Mouse (Mus musculus) heart, embryonic 12.5 days (tissue): ENCODE data around the gene Gm20388. TPM values are rescaled to one million over a fixed set of nuclear protein-coding genes. Genes with fewer than 3 reads are reported as not detected.
A peak's percentile ranks its signal among the peaks of the same experiment; 100 is the strongest.

ENCODE experiments used
- ATAC-seq: fragments of 200-750 bp; cut with Nextera tagmentation; 2 replicates; pipeline ENCODE4 v1.8.0; 2017; ENCODE audit warnings: moderate TSS enrichment, moderate library complexity; ENCODE audit not compliant: insufficient number of reproducible peaks, low FRiP score
- H3K27ac ChIP-seq: fragments of 300-500 bp; sonication (generic); 2 replicates; pipeline ENCODE4 v1.5.1; 2016; ENCODE audit warnings: mild to moderate bottlenecking, moderate library complexity; ENCODE audit not compliant: poor library complexity, severe bottlenecking
- H3K27me3 ChIP-seq: fragments of 300-500 bp; sonication (generic); replicated peaks from 2 replicates; pipeline ENCODE4 v1.6.1; 2016; ENCODE audit warnings: mild to moderate bottlenecking, moderate library complexity
- H3K36me3 ChIP-seq: fragments of 300-500 bp; sonication (generic); 2 replicates; pipeline ENCODE4 v1.6.1; 2016; ENCODE audit warnings: mild to moderate bottlenecking, moderate library complexity
- H3K4me1 ChIP-seq: fragments of 300-500 bp; sonication (generic); replicated peaks from 2 replicates; pipeline ENCODE4 v1.6.1; 2016; ENCODE audit warnings: mild to moderate bottlenecking
- H3K4me2 ChIP-seq: fragments of 300-500 bp; sonication (generic); 2 replicates; pipeline ENCODE4 v1.6.1; 2016; ENCODE audit warnings: mild to moderate bottlenecking, moderate library complexity
- H3K4me3 ChIP-seq: fragments of 300-500 bp; sonication (generic); 2 replicates; pipeline ENCODE4 v1.5.1; 2016; ENCODE audit warnings: mild to moderate bottlenecking
- H3K9ac ChIP-seq: fragments of 300-500 bp; sonication (generic); 2 replicates; pipeline ENCODE4 v1.6.1; 2016; ENCODE audit warnings: mild to moderate bottlenecking, moderate library complexity
- H3K9me3 ChIP-seq: fragments of 300-500 bp; sonication (generic); replicated peaks from 2 replicates; pipeline ENCODE4 v1.6.1; 2016; ENCODE audit warnings: mild to moderate bottlenecking, moderate library complexity
- WGBS: fragments of 180-500 bp; shearing (Covaris S2); methylation state at CpG from one replicate; pipeline ENCODE4 v1.1.7; 2016; 5-methylcytosine and 5-hydroxymethylcytosine counted together
- polyA plus RNA-seq: library from polyadenylated mRNA; unstranded; fragments of >200 nt; fragmentation: Nextera tagmentation; extraction: Ambion mirVana; gene quantifications from 2 replicates; pipeline ENCODE4 v1.2.1, GENCODE M21; 2016

Gm20388 gene
- polyA plus RNA-seq, 1 experiment from 2014 or later: not detected

- Histone ChIP-seq H3K36me3 (no peaks in the 10 kb centered on the region), H3K4me2 (no peak overlapping the region), H3K27ac (no peak overlapping the region), H3K9ac (no peak overlapping the region), H3K9me3 (no peaks in the 10 kb centered on the region), H3K27me3 (no peaks in the 10 kb centered on the region), H3K4me3 (no peak overlapping the region), H3K4me1 (peaks cover 23% of the 10 kb centered on the region)
- 64% methylated on average over 15 of the region's 15 CpGs for WGBS
- no peak for ATAC-seq
Observed at GRCm38 (mm10) chr8:122118536-122118935, 2207.9 kb downstream of the Gm20388 start.

GRCm38 (mm10) chr8:122124326-122124725, 2213.7 kb downstream of the Gm20388 start:
- Histone ChIP-seq H3K36me3 (no peaks in the 10 kb centered on the region), H3K4me3 (no peak overlapping the region), H3K27ac (no peak overlapping the region), H3K4me2 (no peak overlapping the region), H3K9me3 (peaks cover 4% of the 10 kb centered on the region; the same call in 1 of the 2 replicates), H3K4me1 (peaks cover 34% of the 10 kb centered on the region), H3K9ac (no peak overlapping the region), H3K27me3 (no peaks in the 10 kb centered on the region)
- WGBS: 78% methylated on average over 3 of the region's 3 CpGs
- no peak for ATAC-seq

- Histone ChIP-seq H3K4me3 (no peak overlapping the region), H3K4me1 (peaks cover 33% of the 10 kb centered on the region), H3K9me3 (peaks cover 4% of the 10 kb centered on the region; the same call in 1 of the 2 replicates), H3K27ac (peak overlapping the region; percentile 52), H3K36me3 (no peaks in the 10 kb centered on the region), H3K9ac (no peak overlapping the region), H3K27me3 (peaks cover 9% of the 10 kb centered on the region; the same call in 1 of the 2 replicates), H3K4me2 (no peak overlapping the region)
- peak; percentile 75 for ATAC-seq
- 11% methylated on average over 8 of the region's 8 CpGs for WGBS
Observed at GRCm38 (mm10) chr8:122126659-122127058, 2216.0 kb downstream of the Gm20388 start.

DNA sequence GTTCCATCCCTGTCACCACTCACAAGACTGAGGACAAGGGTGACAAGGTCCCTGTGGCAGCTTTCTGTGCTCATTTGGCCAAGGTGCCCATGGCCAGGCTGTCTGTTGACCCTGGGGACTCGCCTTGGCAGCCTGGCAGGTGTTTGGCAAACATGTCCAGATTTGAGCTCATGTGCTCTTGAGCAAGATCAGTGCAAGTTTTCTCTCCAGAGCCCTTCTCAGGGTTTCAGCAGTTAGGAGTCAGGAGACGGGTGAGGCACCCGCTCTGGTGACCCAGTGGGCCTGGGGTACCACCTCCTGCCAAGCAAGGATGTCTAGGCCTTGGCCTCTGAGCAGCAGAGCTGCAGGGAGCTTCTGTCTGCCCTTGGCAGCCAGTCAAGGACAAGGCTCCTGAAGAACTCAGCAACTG, 2223.5 kb downstream of the Gm20388 start:
- Histone ChIP-seq H3K4me2 (no peak overlapping the region), H3K4me3 (no peak overlapping the region), H3K9me3 (no peaks in the 10 kb centered on the region), H3K36me3 (no peaks in the 10 kb centered on the region), H3K27ac (no peak overlapping the region), H3K27me3 (peaks cover 10% of the 10 kb centered on the region; the same call in 1 of the 2 replicates), H3K4me1 (peaks cover 21% of the 10 kb centered on the region), H3K9ac (no peak overlapping the region)
- ATAC-seq: no peak
- 80% methylated on average over 3 of the region's 3 CpGs for WGBS

GRCm38 (mm10) chr8:122135494-122135893, 2224.9 kb downstream of the Gm20388 start:
- H3K4me3 ChIP-seq: no peak overlapping the region
- peaks cover 10% of the 10 kb centered on the region; the same call in 1 of the 2 replicates for H3K27me3 ChIP-seq
- peaks cover 33% of the 10 kb centered on the region for H3K4me1 ChIP-seq
- no peak for ATAC-seq
- H3K36me3 ChIP-seq: no peaks in the 10 kb centered on the region
- H3K27ac ChIP-seq: no peak overlapping the region
- WGBS: 81% methylated on average over 5 of the region's 5 CpGs
- H3K4me2 ChIP-seq: no peak overlapping the region
- H3K9ac ChIP-seq: no peak overlapping the region
- H3K9me3 ChIP-seq: no peaks in the 10 kb centered on the region

GRCm38 (mm10) chr8:122139784-122140183, 2229.1 kb downstream of the Gm20388 start:
- peaks cover 39% of the 10 kb centered on the region for H3K4me1 ChIP-seq
- no peaks in the 10 kb centered on the region for H3K27me3 ChIP-seq
- no peaks in the 10 kb centered on the region for H3K36me3 ChIP-seq
- no peak overlapping the region for H3K4me2 ChIP-seq
- no peak overlapping the region for H3K4me3 ChIP-seq
- H3K9me3 ChIP-seq: no peaks in the 10 kb centered on the region
- WGBS: 36% methylated on average over 5 of the region's 5 CpGs
- H3K27ac ChIP-seq: no peak overlapping the region
- no peak overlapping the region for H3K9ac ChIP-seq
- peak; percentile 53; the same call in 1 of the 2 replicates for ATAC-seq

- Histone ChIP-seq H3K4me2 (no peak overlapping the region), H3K4me3 (no peak overlapping the region), H3K4me1 (peaks cover 39% of the 10 kb centered on the region), H3K9me3 (no peaks in the 10 kb centered on the region), H3K27ac (no peak overlapping the region), H3K36me3 (no peaks in the 10 kb centered on the region), H3K27me3 (no peaks in the 10 kb centered on the region), H3K9ac (no peak overlapping the region)
- no peak for ATAC-seq
- WGBS: 77% methylated on average over 4 of the region's 4 CpGs
Observed at GRCm38 (mm10) chr8:122140411-122140810, 2229.8 kb downstream of the Gm20388 start.

DNA sequence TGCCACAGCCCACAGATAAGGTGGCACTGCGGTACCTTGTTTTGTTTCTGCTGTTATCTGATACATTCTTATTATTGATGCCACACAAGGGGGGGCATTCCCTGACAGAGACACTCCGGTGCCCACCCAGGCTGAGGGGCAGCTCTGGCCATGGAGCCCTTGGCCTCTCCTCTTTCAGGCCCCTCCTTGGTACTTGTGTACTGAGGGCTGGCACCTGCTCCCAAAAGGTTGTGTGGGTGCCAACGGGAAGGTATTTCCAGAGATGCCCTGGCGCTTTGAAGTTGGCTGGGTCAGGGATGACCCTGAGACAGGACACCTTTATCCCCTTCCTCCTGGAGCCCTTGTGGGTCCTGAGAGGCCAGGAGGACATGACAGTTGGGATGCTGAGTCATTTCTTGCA, 2231.8 kb downstream of the Gm20388 start:
- Histone ChIP-seq H3K4me1 (peaks cover 47% of the 10 kb centered on the region), H3K4me3 (no peak overlapping the region), H3K4me2 (no peak overlapping the region), H3K36me3 (no peaks in the 10 kb centered on the region), H3K9ac (no peak overlapping the region), H3K27me3 (no peaks in the 10 kb centered on the region), H3K27ac (no peak overlapping the region), H3K9me3 (no peaks in the 10 kb centered on the region)
- WGBS: 64% methylated on average over 4 of the region's 4 CpGs
- ATAC-seq: no peak

- no peak overlapping the region for H3K9ac ChIP-seq
- no peak overlapping the region for H3K4me3 ChIP-seq
- no peak overlapping the region for H3K27ac ChIP-seq
- peaks cover 51% of the 10 kb centered on the region for H3K4me1 ChIP-seq
- H3K36me3 ChIP-seq: no peaks in the 10 kb centered on the region
- no peaks in the 10 kb centered on the region for H3K9me3 ChIP-seq
- WGBS: 100% methylated on average over 1 of the region's 1 CpGs
- ATAC-seq: no peak
- H3K27me3 ChIP-seq: no peaks in the 10 kb centered on the region
- H3K4me2 ChIP-seq: no peak overlapping the region
Observed at GRCm38 (mm10) chr8:122143231-122143630, 2232.6 kb downstream of the Gm20388 start.

GRCm38 (mm10) chr8:122144729-122145311, 2234.2 kb downstream of the Gm20388 start:
- H3K4me2 ChIP-seq: no peak overlapping the region

DNA sequence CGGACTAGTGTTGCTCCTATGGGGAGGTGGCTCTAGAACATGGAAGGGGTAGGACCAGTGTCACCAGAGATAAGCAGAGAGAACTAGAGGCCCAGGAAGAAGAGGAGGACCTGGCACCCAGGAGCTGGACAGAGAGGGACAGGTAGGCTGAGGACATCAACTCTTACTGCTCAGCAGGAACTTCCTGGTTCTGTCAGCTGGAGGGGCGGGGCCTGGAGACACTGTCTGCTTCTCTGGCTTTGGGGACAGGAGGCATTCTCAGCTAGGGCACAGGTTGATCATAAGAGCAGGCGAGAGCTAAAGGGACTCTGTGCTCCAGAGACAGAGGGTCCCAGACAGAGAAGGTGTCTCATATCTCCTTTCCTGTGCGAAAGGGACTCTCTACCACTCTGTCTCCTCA, 2238.4 kb downstream of the Gm20388 start:
- H3K4me2 ChIP-seq: no peak overlapping the region
- 72% methylated on average over 4 of the region's 4 CpGs for WGBS
- no peaks in the 10 kb centered on the region for H3K27me3 ChIP-seq
- H3K4me1 ChIP-seq: peaks cover 31% of the 10 kb centered on the region
- no peak for ATAC-seq
- H3K9me3 ChIP-seq: no peaks in the 10 kb centered on the region
- no peak overlapping the region for H3K4me3 ChIP-seq
- H3K9ac ChIP-seq: no peak overlapping the region
- H3K36me3 ChIP-seq: no peaks in the 10 kb centered on the region
- no peak overlapping the region for H3K27ac ChIP-seq

More at GRCm38 (mm10) chr8:122144729-122145311, 2234.2 kb downstream of the Gm20388 start:
- Histone ChIP-seq H3K4me3 (no peak overlapping the region), H3K9ac (0 out of 2 replicates have a peak overlapping the region, but pooled peaks have one; percentile 13), H3K36me3 (no peaks in the 10 kb centered on the region), H3K4me1 (peaks cover 50% of the 10 kb centered on the region), H3K9me3 (no peaks in the 10 kb centered on the region), H3K27me3 (no peaks in the 10 kb centered on the region), H3K27ac (peak overlapping the region; percentile 81)
- WGBS: 18% methylated on average over 11 of the region's 11 CpGs
- 0 out of 2 replicates have a peak, but pooled peaks have one; percentile 27 for ATAC-seq

DNA sequence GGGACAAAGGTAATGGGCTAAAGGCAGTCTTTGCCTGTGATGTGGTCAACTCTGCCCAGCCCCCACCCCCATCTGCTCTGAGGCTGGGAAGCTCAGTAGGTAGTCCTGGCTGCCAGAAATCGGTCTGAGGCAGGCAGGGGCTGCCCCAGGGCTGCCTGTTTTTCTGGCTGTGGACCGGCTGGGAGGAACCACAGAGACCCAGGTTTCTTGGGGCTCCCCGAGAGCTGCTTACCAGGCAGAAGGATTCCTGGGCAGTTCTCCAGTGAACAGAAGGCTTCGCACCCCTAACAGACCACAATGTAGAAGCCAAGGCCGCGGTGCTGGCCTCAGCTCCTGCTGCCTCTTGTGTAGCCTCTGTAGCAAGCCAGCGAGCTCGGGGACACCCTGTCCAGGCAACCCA, 2239.0 kb downstream of the Gm20388 start:
- no peaks in the 10 kb centered on the region for H3K9me3 ChIP-seq
- H3K27ac ChIP-seq: no peak overlapping the region
- H3K9ac ChIP-seq: no peak overlapping the region
- H3K4me3 ChIP-seq: no peak overlapping the region
- H3K4me2 ChIP-seq: no peak overlapping the region
- H3K27me3 ChIP-seq: peaks cover 2% of the 10 kb centered on the region; the same call in 1 of the 2 replicates
- WGBS: 84% methylated on average over 8 of the region's 8 CpGs
- ATAC-seq: no peak
- H3K4me1 ChIP-seq: peaks cover 28% of the 10 kb centered on the region
- H3K36me3 ChIP-seq: no peaks in the 10 kb centered on the region
